Mouse (Mus musculus) lung, embryonic 16.5 days (tissue): ENCODE measurements around the gene Lrrc2. TPM values are rescaled to one million over a fixed set of nuclear protein-coding genes. Genes with fewer than 3 reads are reported as not detected.

Source experiments
- ATAC-seq: fragments of 200-750 bp; cut with Nextera tagmentation; 2 replicates; pipeline ENCODE4 v1.8.0; 2017; ENCODE audit warnings: low read depth, mild to moderate bottlenecking, moderate library complexity
- H3K27ac ChIP-seq: fragments of 300-500 bp; sonication (generic); 2 replicates; pipeline ENCODE4 v1.5.1; 2014; ENCODE audit warnings: mild to moderate bottlenecking, control low read depth, low read length
- H3K27me3 ChIP-seq: fragments of 300-500 bp; sonication (generic); 2 replicates; pipeline ENCODE4 v1.6.1; 2014; ENCODE audit warnings: low read depth, low read length, mixed read lengths; ENCODE audit not compliant: control insufficient read depth, insufficient read depth
- H3K36me3 ChIP-seq: fragments of 300-500 bp; sonication (generic); 2 replicates; pipeline ENCODE4 v1.6.1; 2014; ENCODE audit warnings: low read length; ENCODE audit not compliant: control insufficient read depth, insufficient read depth
- H3K4me1 ChIP-seq: fragments of 300-500 bp; sonication (generic); replicated peaks from 2 replicates; pipeline ENCODE4 v1.6.1; 2014; ENCODE audit warnings: low read length, mixed read lengths; ENCODE audit not compliant: control insufficient read depth, insufficient read depth
- H3K4me2 ChIP-seq: fragments of 300-500 bp; sonication (generic); 2 replicates; pipeline ENCODE4 v1.6.1; 2014; ENCODE audit warnings: low read depth, low read length, control low read depth
- H3K4me3 ChIP-seq: fragments of 300-500 bp; sonication (generic); 2 replicates; pipeline ENCODE4 v1.5.1; 2014; ENCODE audit warnings: mild to moderate bottlenecking, low read length, control low read depth
- H3K9ac ChIP-seq: fragments of 300-500 bp; sonication (generic); 2 replicates; pipeline ENCODE4 v1.6.1; 2014; ENCODE audit warnings: low read length, control low read depth
- H3K9me3 ChIP-seq: fragments of 300-500 bp; sonication (generic); 2 replicates; pipeline ENCODE4 v1.6.1; 2016; ENCODE audit warnings: low read length; ENCODE audit not compliant: control insufficient read depth
- WGBS: fragments of 180-500 bp; shearing (Covaris S2); extraction: QIAGEN DNeasy Blood & Tissue Kit; methylation state at CpG from one replicate; pipeline ENCODE4 v1.1.7; 2014; 5-methylcytosine and 5-hydroxymethylcytosine counted together
- polyA plus RNA-seq: library from polyadenylated mRNA; unstranded; fragments of >200 nt; fragmentation: Nextera tagmentation; extraction: Ambion mirVana; gene quantifications from 2 replicates; pipeline ENCODE4 v1.2.1, GENCODE M21; 2015

Gene Lrrc2
- polyA plus RNA-seq, 1 experiment from 2014 or later: 0.83 TPM

GRCm38 (mm10) chr9:110946548-110947044 lies 4.7 kb upstream of the Lrrc2 start:
- no peak overlapping the region for H3K4me2 ChIP-seq

GRCm38 (mm10) chr9:110947261-110947661 lies 4.1 kb upstream of the Lrrc2 start:
- peaks cover 37% of the 10 kb centered on the region for H3K27me3 ChIP-seq
- no peak for ATAC-seq
- H3K36me3 ChIP-seq: no peaks in the 10 kb centered on the region
- H3K4me2 ChIP-seq: no peak overlapping the region
- no peak overlapping the region for H3K27ac ChIP-seq
- H3K9ac ChIP-seq: no peak overlapping the region
- WGBS: 20% methylated on average over 6 of the region's 6 CpGs
- no peak overlapping the region for H3K4me3 ChIP-seq
- no peaks in the 10 kb centered on the region for H3K4me1 ChIP-seq
- no peaks in the 10 kb centered on the region for H3K9me3 ChIP-seq

More at GRCm38 (mm10) chr9:110946548-110947044, 4.7 kb upstream of the Lrrc2 start:
- no peak overlapping the region for H3K4me3 ChIP-seq
- no peaks in the 10 kb centered on the region for H3K4me1 ChIP-seq
- no peak overlapping the region for H3K9ac ChIP-seq
- H3K27me3 ChIP-seq: peaks cover 35% of the 10 kb centered on the region
- no peaks in the 10 kb centered on the region for H3K9me3 ChIP-seq
- H3K36me3 ChIP-seq: no peaks in the 10 kb centered on the region
- 24% methylated on average over 20 of the region's 20 CpGs for WGBS
- ATAC-seq: 0 out of 2 replicates have a peak, but pooled peaks have one; percentile 5
- no peak overlapping the region for H3K27ac ChIP-seq

GRCm38 (mm10) chr9:110947900-110948299 lies 3.4 kb upstream of the Lrrc2 start:
- H3K9me3 ChIP-seq: no peaks in the 10 kb centered on the region
- no peaks in the 10 kb centered on the region for H3K36me3 ChIP-seq
- H3K9ac ChIP-seq: no peak overlapping the region
- H3K27me3 ChIP-seq: peaks cover 40% of the 10 kb centered on the region
- no peak overlapping the region for H3K27ac ChIP-seq
- H3K4me2 ChIP-seq: no peak overlapping the region
- whole genome bisulfite sequencing: 44% methylated on average over 6 of the region's 6 CpGs
- H3K4me3 ChIP-seq: no peak overlapping the region
- no peaks in the 10 kb centered on the region for H3K4me1 ChIP-seq
- ATAC-seq: no peak

- ATAC-seq: no peak
- Histone ChIP-seq H3K4me1 (no peaks in the 10 kb centered on the region), H3K27ac (no peak overlapping the region), H3K36me3 (no peaks in the 10 kb centered on the region), H3K27me3 (peaks cover 46% of the 10 kb centered on the region), H3K9me3 (no peaks in the 10 kb centered on the region), H3K9ac (no peak overlapping the region), H3K4me3 (no peak overlapping the region), H3K4me2 (no peak overlapping the region)
- 45% methylated on average over 8 of the region's 8 CpGs for WGBS
Measured at GRCm38 (mm10) chr9:110948813-110949310, 2.5 kb upstream of the Lrrc2 start.

GRCm38 (mm10) chr9:110950109-110950508 lies 1.2 kb upstream of the Lrrc2 start:
- WGBS: 93% methylated on average over 3 of the region's 3 CpGs
- no peak overlapping the region for H3K4me3 ChIP-seq
- no peaks in the 10 kb centered on the region for H3K4me1 ChIP-seq
- H3K36me3 ChIP-seq: no peaks in the 10 kb centered on the region
- no peak overlapping the region for H3K9ac ChIP-seq
- no peak for ATAC-seq
- no peak overlapping the region for H3K4me2 ChIP-seq
- no peaks in the 10 kb centered on the region for H3K9me3 ChIP-seq
- no peak overlapping the region for H3K27ac ChIP-seq
- H3K27me3 ChIP-seq: peaks cover 44% of the 10 kb centered on the region

- Histone ChIP-seq H3K9me3 (no peaks in the 10 kb centered on the region), H3K4me1 (no peaks in the 10 kb centered on the region), H3K27ac (no peak overlapping the region), H3K36me3 (no peaks in the 10 kb centered on the region), H3K4me2 (no peak overlapping the region), H3K27me3 (peaks cover 32% of the 10 kb centered on the region), H3K9ac (no peak overlapping the region), H3K4me3 (no peak overlapping the region)
- 78% methylated on average over 12 of the region's 13 CpGs for WGBS
- ATAC-seq: no peak
Measured at GRCm38 (mm10) chr9:110951866-110952265, 521 bp downstream of the Lrrc2 start.

GRCm38 (mm10) chr9:110952398-110952797 lies 1.1 kb downstream of the Lrrc2 start:
- Histone ChIP-seq H3K9me3 (no peaks in the 10 kb centered on the region), H3K36me3 (no peaks in the 10 kb centered on the region), H3K4me2 (no peak overlapping the region), H3K27ac (no peak overlapping the region), H3K9ac (no peak overlapping the region), H3K4me3 (no peak overlapping the region), H3K4me1 (no peaks in the 10 kb centered on the region), H3K27me3 (peaks cover 29% of the 10 kb centered on the region)
- WGBS: 46% methylated on average over 6 of the region's 6 CpGs
- no peak for ATAC-seq

GRCm38 (mm10) chr9:110952931-110953549 lies 1.7 kb downstream of the Lrrc2 start:
- ATAC-seq: no peak
- H3K27me3 ChIP-seq: peaks cover 22% of the 10 kb centered on the region
- H3K9me3 ChIP-seq: no peaks in the 10 kb centered on the region
- no peak overlapping the region for H3K27ac ChIP-seq
- peak overlapping the region; percentile 57; the same call in 1 of the 2 replicates for H3K4me3 ChIP-seq
- WGBS: 42% methylated on average over 5 of the region's 5 CpGs
- H3K36me3 ChIP-seq: no peaks in the 10 kb centered on the region
- no peak overlapping the region; the same call in 1 of the 2 replicates for H3K9ac ChIP-seq
- H3K4me1 ChIP-seq: no peaks in the 10 kb centered on the region
- peak overlapping the region; percentile 96 for H3K4me2 ChIP-seq

- peaks cover 21% of the 10 kb centered on the region for H3K27me3 ChIP-seq
Measured at GRCm38 (mm10) chr9:110953550-110954461, 2.5 kb downstream of the Lrrc2 start.

More at GRCm38 (mm10) chr9:110953550-110954461, 2.5 kb downstream of the Lrrc2 start:
- Histone ChIP-seq H3K9me3 (no peaks in the 10 kb centered on the region), H3K9ac (peak overlapping the region; percentile 61), H3K4me3 (peak overlapping the region; percentile 57), H3K27ac (no peak overlapping the region), H3K4me1 (no peaks in the 10 kb centered on the region), H3K36me3 (no peaks in the 10 kb centered on the region), H3K4me2 (peak overlapping the region; percentile 96)
- WGBS: 1% methylated on average over 44 of the region's 44 CpGs
- ATAC-seq: peak; percentile 71
